Mouse (Mus musculus) cortical plate, adult 2 months (tissue): Measurements from ENCODE around the gene Ndrg3.
"Not testable (repeated sequence)": the region's sequence is repeated elsewhere in the genome, so short reads cannot be mapped to it uniquely, and the experiment has no call there.

ENCODE experiments used
- CTCF ChIP-seq: fragments of 200-500 bp; IDR thresholded peaks from 2 replicates; pipeline ENCODE4 v1.5.1; 2011; ENCODE audit warnings: mild to moderate bottlenecking, control low read depth, low read length; ENCODE audit not compliant: insufficient read depth; ENCODE audit errors: extremely low read depth
- POLR2A ChIP-seq: fragments of 200-500 bp; IDR thresholded peaks from 2 replicates; pipeline ENCODE4 v1.6.1; 2011; ENCODE audit warnings: mild to moderate bottlenecking, low read length, control low read depth; ENCODE audit not compliant: insufficient read depth; ENCODE audit errors: extremely low read depth

GRCm38 (mm10) chr2:156905931-156906330 is 85.9 kb downstream of the Ndrg3 start:
- not testable (repeated sequence) for TF ChIP-seq CTCF, POLR2A
